Mouse (Mus musculus): ENCODE measurements around the gene Gjd2. TPM values are rescaled to one million over a fixed set of nuclear protein-coding genes. Genes with fewer than 3 reads are reported as not detected.

Gene Gjd2
- 0.02 and 0.05 TPM in 2 replicates for polyA plus RNA-seq (2012; rRNA removed)

- Histone ChIP-seq H3K36me3 (ENCODE audit: control insufficient read depth, insufficient read depth, low read length) (no peaks in the 10 kb centered on the region), H3K4me3 (ENCODE audit: control insufficient read depth, low read depth, low read length) (peak within 1 kb of the TSS; percentile 41), H3K27me3 (ENCODE audit: control insufficient read depth, insufficient read depth, low read length) (peaks cover 3% of the 10 kb centered on the region; the same call in 1 of the 2 replicates), H3K27ac (ENCODE audit: control insufficient read depth, insufficient read depth, low read depth, low read length) (no peak within 1 kb of the TSS), H3K4me1 (ENCODE audit: control insufficient read depth, insufficient read depth, low read length) (peaks cover 8% of the 10 kb centered on the region)
- no peak for TF ChIP-seq POLR2A (IDR thresholded peaks at IDR 0.05; ENCODE audit: control insufficient read depth, low read depth, low read length)
- no peak for TF ChIP-seq CTCF (IDR thresholded peaks at IDR 0.05; ENCODE audit: control insufficient read depth, insufficient read depth, insufficient replicate concordance, low read depth, low read length)
Measured at GRCm38 (mm10) chr2:114013295-114013771, at the start of gene Gjd2. Gene Gjd2, minus strand, starts transcription at chr2:114013619.

DNA sequence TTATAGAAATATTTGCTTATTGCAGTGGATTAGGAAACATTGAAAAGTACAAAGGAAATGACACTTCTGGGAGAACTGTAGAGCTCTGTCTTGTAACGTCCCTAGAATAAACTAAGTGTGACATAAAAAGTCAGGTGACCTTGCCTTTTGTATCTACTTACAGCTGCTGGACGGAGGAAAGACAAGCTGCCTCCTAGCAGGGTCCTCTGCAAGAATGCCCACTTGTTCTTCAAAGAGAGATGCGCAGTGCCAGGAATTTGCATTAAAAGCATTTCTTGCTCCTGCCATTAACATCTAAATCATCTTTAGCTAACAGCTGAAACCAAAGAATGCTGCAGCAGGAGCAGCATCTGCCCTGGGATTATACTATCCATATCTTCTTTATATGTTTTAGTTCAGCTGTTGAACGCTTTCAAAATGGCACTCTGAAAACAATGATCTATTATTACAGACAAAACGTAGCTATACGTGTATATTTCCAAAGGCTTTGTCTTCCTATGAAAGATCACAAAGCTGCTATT is 46.7 kb upstream of the Gjd2 start:
- Histone ChIP-seq H3K4me3 (ENCODE audit: control insufficient read depth, low read depth, low read length) (no peak overlapping the region), H3K36me3 (ENCODE audit: control insufficient read depth, insufficient read depth, low read length) (no peaks in the 10 kb centered on the region), H3K27ac (ENCODE audit: control insufficient read depth, insufficient read depth, low read depth, low read length) (no peak overlapping the region), H3K27me3 (ENCODE audit: control insufficient read depth, insufficient read depth, low read length) (no peaks in the 10 kb centered on the region), H3K4me1 (ENCODE audit: control insufficient read depth, insufficient read depth, low read length) (peaks cover 10% of the 10 kb centered on the region)
- TF ChIP-seq CTCF (IDR thresholded peaks at IDR 0.05; ENCODE audit: control insufficient read depth, insufficient read depth, insufficient replicate concordance, low read depth, low read length): no peak
- no peak for TF ChIP-seq POLR2A (IDR thresholded peaks at IDR 0.05; ENCODE audit: control insufficient read depth, low read depth, low read length)

DNA sequence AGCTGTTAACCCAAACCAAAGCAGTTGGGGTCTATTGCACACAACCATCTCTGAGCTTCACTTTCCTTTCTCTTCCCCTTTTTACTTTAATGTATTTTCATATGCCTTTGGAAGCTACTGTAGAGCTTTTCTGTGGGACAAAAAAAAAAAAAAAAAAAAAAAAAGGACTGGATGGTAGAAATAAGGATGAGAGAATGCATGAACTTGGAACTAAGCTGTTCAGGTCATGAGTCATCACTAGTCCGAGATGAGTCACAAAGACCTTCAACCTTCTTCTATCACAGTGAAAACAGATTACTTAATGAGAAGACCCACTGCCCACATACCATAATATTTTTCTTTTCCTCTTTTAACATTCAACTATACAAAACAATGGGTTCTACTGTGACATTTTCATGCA is 46.2 kb upstream of the Gjd2 start:
- TF ChIP-seq POLR2A (IDR thresholded peaks at IDR 0.05; ENCODE audit: control insufficient read depth, low read depth, low read length): no peak
- TF ChIP-seq CTCF (IDR thresholded peaks at IDR 0.05; ENCODE audit: control insufficient read depth, insufficient read depth, insufficient replicate concordance, low read depth, low read length): no peak
- no peaks in the 10 kb centered on the region for H3K36me3 ChIP-seq (ENCODE audit: control insufficient read depth, insufficient read depth, low read length)
- H3K27me3 ChIP-seq (ENCODE audit: control insufficient read depth, insufficient read depth, low read length): no peaks in the 10 kb centered on the region
- H3K4me3 ChIP-seq (ENCODE audit: control insufficient read depth, low read depth, low read length): no peak overlapping the region
- H3K4me1 ChIP-seq (ENCODE audit: control insufficient read depth, insufficient read depth, low read length): peaks cover 10% of the 10 kb centered on the region
- no peak overlapping the region for H3K27ac ChIP-seq (ENCODE audit: control insufficient read depth, insufficient read depth, low read depth, low read length)

DNA sequence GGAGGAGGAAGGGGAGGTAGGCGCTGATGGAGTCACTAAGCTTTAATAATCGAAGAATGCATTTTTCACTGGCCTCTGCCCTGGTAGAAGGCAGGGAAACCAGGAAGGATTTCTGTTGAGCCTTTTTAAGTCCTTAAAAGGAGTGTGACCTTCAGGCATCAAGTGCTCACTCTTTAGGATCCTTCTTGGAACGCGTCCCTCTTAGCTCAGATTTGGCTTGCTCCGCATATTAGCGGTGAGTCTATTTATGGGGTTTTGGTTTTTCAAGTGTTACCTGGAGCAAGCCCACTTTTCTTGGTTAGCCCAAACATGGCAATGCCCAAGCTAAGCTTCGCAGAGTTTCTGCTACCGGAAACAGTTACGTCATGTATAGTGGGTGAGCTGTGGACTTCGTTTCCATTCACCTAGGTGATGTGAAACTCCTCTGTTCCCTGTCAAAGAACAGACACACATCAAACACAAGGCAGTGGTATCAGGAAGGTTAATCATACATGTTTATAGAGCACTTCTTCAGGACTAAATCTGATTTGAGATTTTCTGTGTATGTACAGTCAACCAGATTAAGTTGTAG is 44.9 kb upstream of the Gjd2 start:
- Histone ChIP-seq H3K4me3 (ENCODE audit: control insufficient read depth, low read depth, low read length) (peak overlapping the region; percentile 13; the same call in 1 of the 2 replicates), H3K27me3 (ENCODE audit: control insufficient read depth, insufficient read depth, low read length) (no peaks in the 10 kb centered on the region), H3K36me3 (ENCODE audit: control insufficient read depth, insufficient read depth, low read length) (no peaks in the 10 kb centered on the region), H3K27ac (ENCODE audit: control insufficient read depth, insufficient read depth, low read depth, low read length) (no peak overlapping the region), H3K4me1 (ENCODE audit: control insufficient read depth, insufficient read depth, low read length) (peaks cover 10% of the 10 kb centered on the region)
- TF ChIP-seq CTCF (IDR thresholded peaks at IDR 0.05; ENCODE audit: control insufficient read depth, insufficient read depth, insufficient replicate concordance, low read depth, low read length) (no peak), POLR2A (IDR thresholded peaks at IDR 0.05; ENCODE audit: control insufficient read depth, low read depth, low read length) (no peak)

GRCm38 (mm10) chr2:114057303-114057853 is 44.0 kb upstream of the Gjd2 start:
- peaks cover 10% of the 10 kb centered on the region for H3K4me1 ChIP-seq (ENCODE audit: control insufficient read depth, insufficient read depth, low read length)
- H3K27ac ChIP-seq (ENCODE audit: control insufficient read depth, insufficient read depth, low read depth, low read length): no peak overlapping the region
- no peaks in the 10 kb centered on the region for H3K27me3 ChIP-seq (ENCODE audit: control insufficient read depth, insufficient read depth, low read length)
- no peaks in the 10 kb centered on the region for H3K36me3 ChIP-seq (ENCODE audit: control insufficient read depth, insufficient read depth, low read length)
- no peak overlapping the region for H3K4me3 ChIP-seq (ENCODE audit: control insufficient read depth, low read depth, low read length)
- TF ChIP-seq CTCF (IDR thresholded peaks at IDR 0.05; ENCODE audit: control insufficient read depth, insufficient read depth, insufficient replicate concordance, low read depth, low read length) (no peak), POLR2A (IDR thresholded peaks at IDR 0.05; ENCODE audit: control insufficient read depth, low read depth, low read length) (no peak)

DNA sequence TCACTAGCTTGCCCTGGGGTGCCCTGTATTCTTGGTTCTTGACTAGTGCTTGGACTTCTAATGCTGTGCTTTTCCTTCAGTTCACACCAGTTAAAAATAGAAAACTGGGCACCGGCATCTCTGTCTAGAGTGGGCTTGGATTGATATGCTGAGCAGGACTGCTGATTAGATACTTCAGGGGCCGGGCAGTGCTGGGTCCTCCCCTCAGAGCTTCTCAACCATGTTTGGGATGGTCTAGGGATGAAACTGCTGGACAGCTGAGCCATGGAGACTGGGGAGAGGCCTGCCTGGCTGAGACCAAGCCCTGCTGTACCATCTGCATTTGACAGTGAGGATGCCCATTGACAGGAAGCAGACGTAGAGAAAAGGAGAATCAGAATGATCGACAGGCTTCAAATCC is 40.7 kb upstream of the Gjd2 start:
- no peak overlapping the region for H3K27ac ChIP-seq (ENCODE audit: control insufficient read depth, insufficient read depth, low read depth, low read length)
- H3K36me3 ChIP-seq (ENCODE audit: control insufficient read depth, insufficient read depth, low read length): no peaks in the 10 kb centered on the region
- H3K27me3 ChIP-seq (ENCODE audit: control insufficient read depth, insufficient read depth, low read length): no peaks in the 10 kb centered on the region
- no peak overlapping the region for H3K4me3 ChIP-seq (ENCODE audit: control insufficient read depth, low read depth, low read length)
- TF ChIP-seq POLR2A (IDR thresholded peaks at IDR 0.05; ENCODE audit: control insufficient read depth, low read depth, low read length) (no peak), CTCF (IDR thresholded peaks at IDR 0.05; ENCODE audit: control insufficient read depth, insufficient read depth, insufficient replicate concordance, low read depth, low read length) (no peak)
- peaks cover 10% of the 10 kb centered on the region for H3K4me1 ChIP-seq (ENCODE audit: control insufficient read depth, insufficient read depth, low read length)

- TF ChIP-seq CTCF (IDR thresholded peaks at IDR 0.05; ENCODE audit: control insufficient read depth, insufficient read depth, insufficient replicate concordance, low read depth, low read length) (no peak), POLR2A (IDR thresholded peaks at IDR 0.05; ENCODE audit: control insufficient read depth, low read depth, low read length) (no peak)
- no peaks in the 10 kb centered on the region for H3K36me3 ChIP-seq (ENCODE audit: control insufficient read depth, insufficient read depth, low read length)
- H3K4me1 ChIP-seq (ENCODE audit: control insufficient read depth, insufficient read depth, low read length): peaks cover 8% of the 10 kb centered on the region
- H3K27me3 ChIP-seq (ENCODE audit: control insufficient read depth, insufficient read depth, low read length): no peaks in the 10 kb centered on the region
- no peak within 1 kb of the TSS for H3K4me3 ChIP-seq (ENCODE audit: control insufficient read depth, low read depth, low read length)
- H3K27ac ChIP-seq (ENCODE audit: control insufficient read depth, insufficient read depth, low read depth, low read length): no peak within 1 kb of the TSS
Measured at GRCm38 (mm10) chr2:114052696-114053598, 39.5 kb upstream of the Gjd2 start, which contains the start of gene Actc1. Gene Actc1, minus strand, starts transcription at chr2:114053548.

Data from testis, adult 2 months (tissue).